ENCODE assay signal across 16 mouse cellular contexts in the genomic region with DNA sequence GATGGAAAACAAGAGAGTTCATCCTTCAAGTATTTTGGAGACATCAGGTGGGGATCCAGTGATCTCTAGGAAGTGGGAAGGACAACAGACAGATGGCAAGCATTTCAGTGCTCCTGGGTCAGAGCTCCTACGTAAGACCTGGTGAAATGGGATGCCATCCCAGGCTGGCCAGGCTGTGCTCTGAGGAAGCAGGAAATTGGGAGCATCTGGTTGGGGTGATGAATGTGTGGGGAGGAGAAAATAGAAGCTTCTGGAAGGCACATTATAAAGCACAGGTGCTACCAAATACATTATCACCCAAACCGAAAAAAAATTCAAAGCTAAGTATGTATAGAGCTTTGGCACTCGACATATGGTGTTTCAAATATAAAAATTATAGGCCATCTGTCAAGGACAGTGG.
DNase-seq lines count a peak whose midpoint lies in the region; ATAC-seq lines count a peak whose summit lies in the region.
"Had no signal": no experiment of that assay in that cellular context is flagged by ENCODE, and none has a peak within 500 bp of the region (broad histone marks: within the 10 kb centered on the region; RNA-seq: fewer than 3 reads in every experiment).

No protein-coding gene starts in this region.

- H3K4me2 ChIP-seq in heart, embryonic 12.5 days = no peak overlapping the region
- H3K4me2 ChIP-seq: forebrain, embryonic 12.5 days; midbrain, embryonic 13.5 days; neural tube, embryonic 13.5 days had no signal

- 79% methylated on average over 3 of the region's 3 CpGs for WGBS in heart, embryonic 12.5 days

- no peaks in the 10 kb centered on the region for H3K36me3 ChIP-seq in heart, embryonic 12.5 days
- H3K36me3 ChIP-seq: forebrain, embryonic 12.5 days; limb, embryonic 10.5 days; midbrain, embryonic 13.5 days; neural tube, embryonic 13.5 days had no signal

- H3K4me1 ChIP-seq in heart, embryonic 12.5 days (replicated peaks) = no peaks in the 10 kb centered on the region
- H3K4me1 ChIP-seq: forebrain, embryonic 12.5 days; midbrain, embryonic 13.5 days; neural tube, embryonic 13.5 days had no signal

- H3K4me3 ChIP-seq in heart, embryonic 12.5 days = no peak overlapping the region
- H3K4me3 ChIP-seq: forebrain, embryonic 12.5 days; limb, embryonic 10.5 days; midbrain, embryonic 13.5 days; neural tube, embryonic 13.5 days had no signal

- H3K27me3 ChIP-seq in heart, embryonic 12.5 days (replicated peaks) = no peaks in the 10 kb centered on the region
- H3K27me3 ChIP-seq: forebrain, embryonic 12.5 days; midbrain, embryonic 13.5 days; neural tube, embryonic 13.5 days had no signal

- ATAC-seq in heart, embryonic 12.5 days (ENCODE audit: insufficient number of reproducible peaks, low FRiP score) = no peak
- ATAC-seq: liver, postnatal 0 days; midbrain, embryonic 13.5 days had no signal

- H3K9ac ChIP-seq in heart, embryonic 12.5 days = no peak overlapping the region
- H3K9ac ChIP-seq: forebrain, embryonic 12.5 days; liver, postnatal 0 days; midbrain, embryonic 13.5 days; neural tube, embryonic 13.5 days had no signal

- no peaks in the 10 kb centered on the region for H3K9me3 ChIP-seq in heart, embryonic 12.5 days (replicated peaks)
- H3K9me3 ChIP-seq: forebrain, embryonic 12.5 days; limb, embryonic 10.5 days; midbrain, embryonic 13.5 days; neural tube, embryonic 13.5 days had no signal

- H3K27ac ChIP-seq in heart, embryonic 12.5 days (ENCODE audit: poor library complexity, severe bottlenecking) = no peak overlapping the region
- H3K27ac ChIP-seq: forebrain, embryonic 12.5 days; limb, embryonic 10.5 days; midbrain, embryonic 13.5 days; neural tube, embryonic 13.5 days had no signal

- DNase-seq in layer of hippocampus, adult 9-11 months = peak; percentile 17
- DNase-seq in layer of hippocampus, postnatal 36 days = no peak
- peak; percentile 32 for DNase-seq in cerebellum, adult 11 months
- peak; percentile 38 for DNase-seq in cerebellum, adult 8-10 months
- DNase-seq in frontal cortex, postnatal 36 days (ENCODE audit: low spot score in 2 of 2) = peak; percentile 5 to 38
- no peak for DNase-seq in gastrocnemius, postnatal 25 days
- DNase-seq: adrenal gland, adult 2 months; kidney, adult 2 months; kidney, postnatal 14 days; liver, postnatal 0 days; lung, postnatal 14 days had no signal

Comparison
In these comparisons a context has a peak if more than half of its experiments do, and no peak if none do; other contexts are left out.
1. DNase-seq: peak in layer of hippocampus, adult 9-11 months (single experiment), cerebellum, adult 11 months (single experiment), cerebellum, adult 8-10 months (single experiment) and frontal cortex, postnatal 36 days (2 of 2); none in layer of hippocampus, postnatal 36 days (0 of 2) and gastrocnemius, postnatal 25 days (single experiment).